Mouse (Mus musculus): ENCODE results near the gene Cdcp2. TPM values are rescaled to one million over a fixed set of nuclear protein-coding genes. Genes with fewer than 3 reads are reported as not detected.
"Not testable (repeated sequence)": the region's sequence is repeated elsewhere in the genome, so short reads cannot be mapped to it uniquely, and the experiment has no call there.

The Cdcp2 gene
- polyA plus RNA-seq, 1 experiment from 2014 or later = not detected

DNA sequence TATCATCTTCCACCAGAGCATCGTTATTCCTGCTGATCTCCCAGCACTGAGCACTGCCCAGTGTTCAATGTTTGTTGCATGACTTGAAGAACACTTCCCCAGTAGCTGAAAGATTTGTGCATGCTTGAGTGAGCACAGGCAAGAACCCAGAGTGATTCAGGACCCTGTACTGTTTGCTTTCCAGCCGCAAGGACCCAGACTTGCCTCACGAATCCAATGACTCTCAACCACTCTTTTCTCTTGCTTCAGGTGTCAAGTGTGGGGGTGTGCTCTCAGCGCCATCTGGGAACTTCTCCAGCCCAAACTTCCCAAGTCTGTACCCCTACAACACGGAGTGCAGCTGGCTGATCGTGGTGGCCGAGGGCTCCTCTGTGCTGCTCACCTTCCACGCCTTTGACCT, 5.5 kb downstream of the Cdcp2 start:
- no peak for ATAC-seq
- Histone ChIP-seq H3K4me2 (ENCODE audit: low read length) (no peak overlapping the region), H3K4me1 (replicated peaks; ENCODE audit: control insufficient read depth, insufficient read depth, low read length) (peaks cover 1% of the 10 kb centered on the region; the same call in 1 of the 2 replicates), H3K36me3 (ENCODE audit: control insufficient read depth, insufficient read depth) (no peaks in the 10 kb centered on the region), H3K27me3 (replicated peaks; ENCODE audit: control insufficient read depth, insufficient read depth, low read length) (no peaks in the 10 kb centered on the region), H3K9ac (replicated peaks; ENCODE audit: low read depth, low read length) (no peak overlapping the region), H3K27ac (ENCODE audit: low read length) (no peak overlapping the region), H3K9me3 (ENCODE audit: control insufficient read depth, low read length) (no peaks in the 10 kb centered on the region), H3K4me3 (replicated peaks; ENCODE audit: low read length) (no peak overlapping the region)
- 84% methylated on average over 8 of the region's 8 CpGs for WGBS

DNA sequence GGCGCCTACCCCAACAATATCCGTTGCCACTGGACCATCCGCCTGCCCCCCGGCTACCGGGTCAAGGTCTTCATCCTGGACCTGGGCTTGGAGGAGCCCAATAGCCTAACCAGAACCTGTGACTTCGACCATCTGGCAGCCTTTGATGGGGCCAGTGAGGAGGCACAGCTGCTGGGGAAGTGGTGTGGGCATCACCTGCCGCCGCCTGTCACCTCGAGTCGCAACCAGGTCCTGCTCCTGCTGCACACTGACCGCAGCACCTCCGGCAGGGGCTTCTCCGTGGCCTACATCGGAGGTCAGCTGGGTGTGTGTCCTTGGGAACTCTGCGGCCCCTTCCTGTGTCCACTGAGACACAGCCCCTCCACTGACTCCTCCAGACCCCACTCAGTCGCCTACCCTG, 10.1 kb downstream of the Cdcp2 start:
- Histone ChIP-seq H3K9me3 (ENCODE audit: control insufficient read depth, low read length) (no peaks in the 10 kb centered on the region), H3K4me3 (replicated peaks; ENCODE audit: low read length) (no peak overlapping the region), H3K4me1 (replicated peaks; ENCODE audit: control insufficient read depth, insufficient read depth, low read length) (0 out of 2 replicates have a peak, but pooled peaks cover 3% of the 10 kb centered on the region), H3K9ac (replicated peaks; ENCODE audit: low read depth, low read length) (no peak overlapping the region), H3K4me2 (ENCODE audit: low read length) (no peak overlapping the region), H3K36me3 (ENCODE audit: control insufficient read depth, insufficient read depth) (no peaks in the 10 kb centered on the region), H3K27me3 (replicated peaks; ENCODE audit: control insufficient read depth, insufficient read depth, low read length) (no peaks in the 10 kb centered on the region), H3K27ac (ENCODE audit: low read length) (no peak overlapping the region)
- ATAC-seq = no peak
- 91% methylated on average over 16 of the region's 16 CpGs for WGBS

DNA sequence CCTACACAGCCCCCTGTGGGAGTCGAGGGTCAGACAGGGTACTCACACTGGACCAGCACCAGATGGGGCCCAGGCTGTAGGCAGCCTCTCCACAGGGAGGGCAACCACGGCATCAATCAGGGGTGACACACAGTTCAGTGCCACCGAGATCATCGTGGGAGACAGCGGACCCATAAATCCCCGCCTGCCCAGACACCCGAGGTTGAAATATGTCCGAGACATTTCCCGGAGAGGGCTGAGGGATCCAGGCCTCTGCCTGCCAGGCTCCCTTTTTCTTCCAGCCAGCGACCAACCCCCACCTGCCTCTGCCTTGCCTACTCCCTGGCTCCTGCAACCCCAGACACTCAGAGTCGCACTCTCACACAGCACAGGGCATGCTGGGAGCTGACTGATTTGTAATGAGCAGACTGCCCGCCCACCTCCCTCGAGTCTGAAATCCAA, 11.6 kb downstream of the Cdcp2 start:
- Histone ChIP-seq H3K4me2 (ENCODE audit: low read length) (no peak overlapping the region), H3K4me1 (replicated peaks; ENCODE audit: control insufficient read depth, insufficient read depth, low read length) (0 out of 2 replicates have a peak, but pooled peaks cover 3% of the 10 kb centered on the region), H3K4me3 (replicated peaks; ENCODE audit: low read length) (no peak overlapping the region), H3K27ac (ENCODE audit: low read length) (no peak overlapping the region), H3K27me3 (replicated peaks; ENCODE audit: control insufficient read depth, insufficient read depth, low read length) (no peaks in the 10 kb centered on the region), H3K9ac (replicated peaks; ENCODE audit: low read depth, low read length) (no peak overlapping the region), H3K36me3 (ENCODE audit: control insufficient read depth, insufficient read depth) (no peaks in the 10 kb centered on the region), H3K9me3 (ENCODE audit: control insufficient read depth, low read length) (no peaks in the 10 kb centered on the region)
- 52% methylated on average over 13 of the region's 13 CpGs for WGBS
- no peak for ATAC-seq

DNA sequence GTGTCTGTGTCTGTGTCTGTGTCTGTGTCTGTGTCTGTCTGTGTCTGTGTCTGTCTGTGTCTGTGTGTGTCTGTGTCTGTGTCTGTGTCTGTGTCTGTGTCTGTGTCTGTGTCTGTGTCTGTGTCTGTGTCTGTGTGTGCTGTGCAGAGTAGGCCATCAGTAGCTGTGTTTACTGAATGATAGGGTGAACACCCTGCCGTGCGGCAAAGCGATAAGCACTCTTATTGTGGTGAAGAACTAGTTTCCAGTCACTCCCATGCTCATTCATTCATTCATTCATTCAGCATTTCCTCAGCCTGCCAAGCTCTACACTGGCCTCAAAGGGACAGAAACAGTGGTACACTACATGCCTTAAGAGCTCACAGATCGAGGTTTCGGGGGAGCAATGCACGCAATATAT, 12.5 kb downstream of the Cdcp2 start:
- not testable (repeated sequence) for H3K9me3 ChIP-seq (ENCODE audit: control insufficient read depth, low read length); H3K4me3 ChIP-seq (replicated peaks; ENCODE audit: low read length); H3K36me3 ChIP-seq (ENCODE audit: control insufficient read depth, insufficient read depth); ATAC-seq; H3K4me2 ChIP-seq (ENCODE audit: low read length); H3K4me1 ChIP-seq (replicated peaks; ENCODE audit: control insufficient read depth, insufficient read depth, low read length); H3K27ac ChIP-seq (ENCODE audit: low read length); H3K27me3 ChIP-seq (replicated peaks; ENCODE audit: control insufficient read depth, insufficient read depth, low read length); H3K9ac ChIP-seq (replicated peaks; ENCODE audit: low read depth, low read length)
- WGBS = 94% methylated on average over 6 of the region's 6 CpGs

DNA sequence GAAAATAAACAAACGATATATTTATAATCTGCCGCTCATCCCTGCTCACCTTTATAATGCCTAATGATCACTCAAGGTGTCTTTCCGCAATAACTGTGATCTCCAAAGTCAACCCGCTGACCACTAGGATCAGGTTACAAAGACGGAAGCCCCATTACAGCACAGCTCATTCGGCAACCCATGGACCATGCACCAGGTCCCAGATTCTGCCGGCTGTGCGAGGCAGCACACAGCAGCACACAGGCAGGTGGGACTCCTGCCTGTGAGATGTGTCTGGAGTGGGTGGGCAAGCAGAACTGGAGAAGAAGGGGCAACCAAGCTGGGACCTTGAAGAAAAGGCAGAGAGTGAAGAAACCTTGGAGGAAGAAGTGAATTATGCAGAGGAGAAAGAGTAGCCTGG, 17.6 kb downstream of the Cdcp2 start:
- Histone ChIP-seq H3K4me1 (replicated peaks; ENCODE audit: control insufficient read depth, insufficient read depth, low read length) (no peaks in the 10 kb centered on the region), H3K27me3 (replicated peaks; ENCODE audit: control insufficient read depth, insufficient read depth, low read length) (no peaks in the 10 kb centered on the region), H3K36me3 (ENCODE audit: control insufficient read depth, insufficient read depth) (no peaks in the 10 kb centered on the region), H3K4me2 (ENCODE audit: low read length) (no peak overlapping the region), H3K9me3 (ENCODE audit: control insufficient read depth, low read length) (no peaks in the 10 kb centered on the region), H3K4me3 (replicated peaks; ENCODE audit: low read length) (no peak overlapping the region), H3K27ac (ENCODE audit: low read length) (no peak overlapping the region), H3K9ac (replicated peaks; ENCODE audit: low read depth, low read length) (no peak overlapping the region)
- ATAC-seq = no peak
- WGBS = 71% methylated on average over 8 of the region's 8 CpGs

DNA sequence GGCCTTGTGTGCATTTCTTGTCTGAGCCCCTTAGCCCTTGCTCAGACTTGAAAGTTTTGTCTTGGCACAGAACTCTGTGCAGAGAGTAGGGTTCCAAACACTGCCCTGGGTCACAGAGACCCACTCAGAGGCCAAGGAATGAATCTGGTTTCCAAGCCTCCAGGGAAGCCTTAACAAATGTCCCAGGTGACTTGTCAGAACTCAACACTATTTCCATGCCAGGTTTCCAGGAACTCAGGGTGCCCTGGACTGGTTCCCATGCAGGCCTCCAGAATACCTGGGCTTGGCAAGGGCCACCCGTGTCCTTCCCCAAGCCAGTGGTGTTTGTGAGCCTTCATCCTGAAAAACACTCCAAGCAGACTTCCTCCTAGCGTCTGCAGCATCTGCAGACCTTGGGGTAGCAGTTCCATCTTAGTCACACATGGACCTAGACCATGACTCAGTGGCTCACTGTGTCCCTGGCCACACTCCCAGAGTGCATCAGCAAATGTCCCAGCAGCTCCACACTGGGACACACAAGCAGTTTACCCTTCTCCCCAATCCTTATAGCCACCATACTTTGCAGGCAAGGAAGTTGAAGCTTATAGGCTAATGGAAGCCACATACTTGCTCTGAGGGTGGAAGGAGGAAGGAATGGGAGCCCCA, 21.2 kb downstream of the Cdcp2 start:
- Histone ChIP-seq H3K4me2 (ENCODE audit: low read length) (no peak overlapping the region), H3K4me1 (replicated peaks; ENCODE audit: control insufficient read depth, insufficient read depth, low read length) (no peaks in the 10 kb centered on the region; the same call in 1 of the 2 replicates), H3K27ac (ENCODE audit: low read length) (no peak overlapping the region), H3K4me3 (replicated peaks; ENCODE audit: low read length) (no peak overlapping the region), H3K9ac (replicated peaks; ENCODE audit: low read depth, low read length) (no peak overlapping the region), H3K27me3 (replicated peaks; ENCODE audit: control insufficient read depth, insufficient read depth, low read length) (no peaks in the 10 kb centered on the region), H3K36me3 (ENCODE audit: control insufficient read depth, insufficient read depth) (no peaks in the 10 kb centered on the region), H3K9me3 (ENCODE audit: control insufficient read depth, low read length) (no peaks in the 10 kb centered on the region)
- 83% methylated on average over 2 of the region's 2 CpGs for WGBS
- ATAC-seq = no peak

DNA sequence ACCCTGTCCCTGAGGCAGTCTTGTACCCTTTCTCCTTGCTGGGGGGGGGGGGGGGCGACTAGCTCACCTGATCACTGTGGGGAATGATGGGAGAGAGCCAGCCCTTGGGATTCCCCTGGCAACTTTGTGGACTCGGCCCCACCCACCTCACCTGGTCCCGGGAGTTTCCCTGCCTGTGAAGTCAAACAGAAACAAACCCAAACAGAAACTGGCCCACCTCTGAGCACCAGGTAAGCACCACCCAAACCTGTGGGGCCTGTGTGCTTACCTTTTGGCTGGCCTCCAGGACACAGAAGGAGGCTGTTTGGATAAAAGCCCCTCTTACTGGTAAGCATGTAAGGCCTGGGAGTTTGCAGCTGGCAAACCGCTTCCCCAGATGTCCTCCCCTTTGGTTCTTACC, 22.4 kb downstream of the Cdcp2 start:
- WGBS = 62% methylated on average over 4 of the region's 4 CpGs

DNA sequence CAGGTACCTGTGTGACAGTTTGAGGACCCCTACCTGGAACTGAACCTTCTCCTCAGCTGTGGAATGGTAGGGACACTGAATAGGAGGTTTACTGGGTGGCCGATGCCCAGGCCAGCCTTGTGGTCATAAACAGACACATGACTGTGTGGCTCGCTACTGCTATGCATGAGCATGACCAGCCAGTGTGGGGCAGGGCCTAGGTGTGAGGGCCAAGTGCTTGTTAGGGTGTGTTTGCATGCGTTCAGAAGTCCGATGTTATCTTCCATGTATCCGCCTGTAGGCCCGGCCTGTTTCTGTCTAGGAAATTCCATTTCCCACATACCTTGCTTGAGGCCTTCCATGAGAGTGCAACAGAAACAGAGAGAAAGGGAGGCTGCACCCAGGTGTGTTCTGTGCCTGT, 24.0 kb downstream of the Cdcp2 start:
- H3K4me3 ChIP-seq (replicated peaks; ENCODE audit: low read length) = no peak overlapping the region
- H3K27me3 ChIP-seq (replicated peaks; ENCODE audit: control insufficient read depth, insufficient read depth, low read length) = no peaks in the 10 kb centered on the region
- no peaks in the 10 kb centered on the region for H3K9me3 ChIP-seq (ENCODE audit: control insufficient read depth, low read length)
- no peak overlapping the region for H3K27ac ChIP-seq (ENCODE audit: low read length)
- no peak overlapping the region for H3K9ac ChIP-seq (replicated peaks; ENCODE audit: low read depth, low read length)
- ATAC-seq = no peak
- 92% methylated on average over 6 of the region's 6 CpGs for WGBS
- H3K4me1 ChIP-seq (replicated peaks; ENCODE audit: control insufficient read depth, insufficient read depth, low read length) = no peaks in the 10 kb centered on the region; the same call in 1 of the 2 replicates
- H3K4me2 ChIP-seq (ENCODE audit: low read length) = no peak overlapping the region
- no peaks in the 10 kb centered on the region for H3K36me3 ChIP-seq (ENCODE audit: control insufficient read depth, insufficient read depth)

More for the DNA sequence above, 22.4 kb downstream of the Cdcp2 start:
- H3K4me3 ChIP-seq (replicated peaks; ENCODE audit: low read length) = no peak overlapping the region
- no peaks in the 10 kb centered on the region for H3K9me3 ChIP-seq (ENCODE audit: control insufficient read depth, low read length)
- no peaks in the 10 kb centered on the region for H3K36me3 ChIP-seq (ENCODE audit: control insufficient read depth, insufficient read depth)
- ATAC-seq = no peak
- no peaks in the 10 kb centered on the region; the same call in 1 of the 2 replicates for H3K4me1 ChIP-seq (replicated peaks; ENCODE audit: control insufficient read depth, insufficient read depth, low read length)
- H3K27me3 ChIP-seq (replicated peaks; ENCODE audit: control insufficient read depth, insufficient read depth, low read length) = no peaks in the 10 kb centered on the region
- H3K9ac ChIP-seq (replicated peaks; ENCODE audit: low read depth, low read length) = no peak overlapping the region
- H3K4me2 ChIP-seq (ENCODE audit: low read length) = no peak overlapping the region
- H3K27ac ChIP-seq (ENCODE audit: low read length) = no peak overlapping the region

DNA sequence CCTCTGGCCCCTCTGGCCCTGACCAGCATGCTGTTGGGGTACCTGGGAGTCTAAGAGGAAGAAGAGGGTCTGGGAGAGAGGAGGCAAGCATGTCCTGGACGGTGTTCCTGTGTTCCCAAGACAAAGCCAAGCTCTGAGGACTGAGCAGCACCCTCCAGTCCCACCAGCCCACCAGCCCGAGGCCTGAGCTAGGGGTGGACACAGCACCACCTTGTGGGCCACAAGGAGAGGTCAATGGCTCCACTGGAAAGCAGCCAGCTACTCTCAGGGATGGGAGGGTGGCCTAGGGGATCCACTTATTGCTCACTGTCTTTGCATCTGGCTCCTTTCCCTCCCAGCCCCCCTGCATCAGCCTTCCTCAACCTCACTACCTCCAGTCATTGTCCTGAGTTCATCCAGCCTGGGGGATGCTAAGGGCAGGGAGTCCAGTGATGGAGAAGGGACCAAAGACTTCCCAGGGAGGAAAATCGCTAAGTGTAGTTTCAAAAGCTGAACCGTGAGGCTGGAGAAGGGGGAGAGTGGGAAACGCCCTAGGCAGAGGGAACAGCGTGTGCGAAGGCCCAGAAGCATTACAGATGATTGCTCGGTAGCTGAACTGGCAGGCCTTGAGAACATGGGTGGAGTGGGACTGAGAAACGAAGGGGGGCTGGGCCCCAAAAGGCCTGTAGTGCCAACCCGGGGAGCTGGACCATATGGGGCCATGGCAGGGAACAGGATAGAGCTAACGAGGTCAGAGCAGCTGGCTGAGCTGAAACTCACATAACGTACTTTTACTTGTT, 24.7 kb downstream of the Cdcp2 start:
- no peak overlapping the region for H3K27ac ChIP-seq (ENCODE audit: low read length)

More for the DNA sequence above, 24.7 kb downstream of the Cdcp2 start:
- no peak overlapping the region for H3K4me3 ChIP-seq (replicated peaks; ENCODE audit: low read length)
- ATAC-seq = no peak
- no peaks in the 10 kb centered on the region; the same call in 1 of the 2 replicates for H3K4me1 ChIP-seq (replicated peaks; ENCODE audit: control insufficient read depth, insufficient read depth, low read length)
- H3K9me3 ChIP-seq (ENCODE audit: control insufficient read depth, low read length) = no peaks in the 10 kb centered on the region
- no peak overlapping the region for H3K9ac ChIP-seq (replicated peaks; ENCODE audit: low read depth, low read length)
- 34% methylated on average over 12 of the region's 12 CpGs for WGBS
- H3K27me3 ChIP-seq (replicated peaks; ENCODE audit: control insufficient read depth, insufficient read depth, low read length) = no peaks in the 10 kb centered on the region
- H3K36me3 ChIP-seq (ENCODE audit: control insufficient read depth, insufficient read depth) = no peaks in the 10 kb centered on the region
- H3K4me2 ChIP-seq (ENCODE audit: low read length) = no peak overlapping the region
